Mouse (Mus musculus) CH12F3 (cell line): ENCODE data around the gene Prss40.
"Not testable (repeated sequence)": the region's sequence is repeated elsewhere in the genome, so short reads cannot be mapped to it uniquely, and the experiment has no call there.

Experiments used
- in situ Hi-C: fragments of 300-500 bp; cut with MboI; formaldehyde crosslinking; loops from 2 replicates; pipeline ENCODE4 v1.14.3; 2020; ENCODE audit warnings: low sequenced_read_pairs

The Prss40 gene

DNA sequence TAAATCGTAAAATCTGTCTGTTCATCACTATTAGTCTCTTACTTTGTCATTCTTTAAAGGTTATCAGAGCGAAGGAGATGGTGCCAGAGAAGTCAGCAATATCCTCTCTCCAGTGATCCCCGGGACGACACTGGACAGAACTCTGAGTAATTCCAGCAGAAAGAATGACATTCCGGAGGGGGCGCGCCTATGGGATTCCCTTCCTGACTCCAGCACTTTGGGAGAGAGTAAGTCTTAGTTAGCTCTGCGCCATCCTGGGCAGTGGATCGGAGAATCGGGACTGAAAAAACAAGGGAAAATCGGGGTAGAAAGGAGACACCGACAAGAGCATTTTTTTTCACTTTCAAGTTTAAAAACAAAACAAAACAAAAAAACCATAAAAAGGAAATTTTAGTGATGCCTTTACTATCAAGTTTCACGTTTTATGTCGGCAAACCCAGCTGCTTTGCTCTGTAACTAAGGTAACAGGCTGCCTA lies 24.4 kb downstream of the Prss40 start:
- in situ Hi-C loops, result no loop called here

- in situ Hi-C loops, result not testable (repeated sequence)
These were observed 25.6 kb downstream of the Prss40 start, which contains the start of gene Cfc1 for GRCm38 (mm10) chr1:34535043-34535698. Gene Cfc1, plus strand, starts transcription at chr1:34535648.

DNA sequence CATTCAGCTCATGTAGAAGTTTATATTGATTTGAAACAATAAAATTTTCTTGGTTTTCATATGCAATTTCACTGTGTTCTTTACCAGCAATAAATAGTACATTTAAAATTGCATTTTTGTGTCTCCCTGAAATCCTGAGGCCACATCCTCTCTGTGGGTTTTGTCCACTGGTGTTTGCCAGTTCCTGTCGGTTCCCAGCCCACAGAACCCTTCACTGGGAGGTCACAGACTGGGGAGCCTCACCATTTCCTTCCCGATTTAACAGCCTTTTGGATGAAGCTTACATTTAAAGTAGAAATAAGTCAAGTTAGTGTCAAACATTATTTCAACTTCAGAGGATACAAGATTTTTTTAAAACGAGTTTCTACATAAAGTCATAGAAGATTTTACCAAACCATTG lies 26.2 kb downstream of the Prss40 start:
- in situ Hi-C loops, result not testable (repeated sequence)

- in situ Hi-C loops, result no loop called here
These were observed 37.1 kb downstream of the Prss40 start for GRCm38 (mm10) chr1:34523647-34524046.

DNA sequence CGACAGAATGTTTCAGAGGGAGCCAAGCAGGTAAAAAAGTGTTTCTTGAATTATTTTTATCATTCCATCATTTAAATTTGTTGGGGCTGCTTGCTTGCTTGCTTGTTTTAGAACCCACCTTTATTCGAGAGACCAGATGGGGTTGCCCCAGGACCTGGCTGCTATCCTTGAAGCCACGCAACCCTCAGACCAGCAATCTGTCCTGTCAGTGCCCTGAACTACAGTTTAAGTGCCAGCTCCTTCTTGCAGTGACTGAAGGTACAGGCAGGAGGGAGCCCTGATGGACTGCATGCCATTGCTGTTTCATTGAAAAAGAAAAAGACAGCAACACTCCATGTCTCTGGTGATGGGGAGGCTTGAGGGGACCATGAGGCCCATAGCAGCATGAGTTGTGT lies 37.9 kb downstream of the Prss40 start:
- in situ Hi-C loops, result no loop called here

DNA sequence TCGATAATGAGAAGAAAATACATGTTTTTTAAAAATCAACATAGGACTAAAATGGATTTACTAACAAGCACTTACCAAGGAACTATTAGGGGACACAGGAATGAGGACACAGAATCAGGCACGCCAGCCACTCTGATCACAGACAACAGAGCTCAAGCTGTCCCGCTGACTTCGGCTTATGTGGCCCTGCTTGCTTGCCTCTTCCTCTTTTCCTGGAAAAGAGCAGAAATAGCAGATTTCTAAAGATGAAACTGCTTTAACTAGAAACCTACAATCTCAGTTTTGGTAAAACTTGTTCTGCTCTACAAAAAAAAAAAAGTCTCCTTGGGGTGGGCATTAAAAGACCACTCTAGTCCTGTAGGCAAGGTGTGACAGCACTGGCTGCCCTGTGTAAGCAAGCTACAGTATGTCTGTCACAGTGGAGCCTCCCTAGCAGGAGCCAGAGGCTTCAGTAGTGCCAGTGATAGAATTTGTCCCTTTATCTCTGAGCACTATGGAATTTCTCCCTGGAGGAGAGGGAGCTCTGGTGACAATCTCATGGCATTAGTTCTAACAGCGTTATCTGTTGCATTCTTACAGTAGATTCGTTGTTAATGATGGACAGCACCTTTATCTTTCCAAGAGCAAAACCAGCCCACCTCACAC lies 38.4 kb downstream of the Prss40 start:
- in situ Hi-C loops, result no loop called here

DNA sequence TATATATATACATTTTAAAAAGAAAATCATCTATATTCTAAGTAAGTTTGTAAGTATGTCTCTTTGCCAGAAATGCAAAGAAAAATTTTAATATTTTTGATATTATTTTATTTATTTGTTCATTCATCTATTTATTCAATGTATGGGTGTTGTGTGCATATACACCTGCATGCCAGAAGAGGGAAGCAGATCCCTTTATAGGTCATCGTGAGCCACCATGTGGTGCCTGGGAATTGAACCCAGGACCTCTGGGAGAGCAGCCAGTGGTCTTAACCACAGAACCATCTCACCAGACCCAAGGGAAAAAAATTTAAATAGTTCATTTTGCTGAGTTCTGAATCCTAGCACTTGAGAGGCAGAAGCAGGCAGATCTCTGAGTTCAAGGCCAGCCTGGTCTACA lies 42.5 kb downstream of the Prss40 start:
- in situ Hi-C loops, result loop anchor here (10.0 kb wide), 1 partner anchor 77 kb away; no protein-coding TSS in a partner anchor

GRCm38 (mm10) chr1:34517797-34518196 lies 42.9 kb downstream of the Prss40 start:
- in situ Hi-C loops, result loop anchor here (10.0 kb wide), 1 partner anchor 77 kb away; no protein-coding TSS in a partner anchor

- in situ Hi-C loops, result loop anchor here (10.0 kb wide), 1 partner anchor 78 kb away; no protein-coding TSS in a partner anchor
These were observed 43.4 kb downstream of the Prss40 start for GRCm38 (mm10) chr1:34517297-34517696.

DNA sequence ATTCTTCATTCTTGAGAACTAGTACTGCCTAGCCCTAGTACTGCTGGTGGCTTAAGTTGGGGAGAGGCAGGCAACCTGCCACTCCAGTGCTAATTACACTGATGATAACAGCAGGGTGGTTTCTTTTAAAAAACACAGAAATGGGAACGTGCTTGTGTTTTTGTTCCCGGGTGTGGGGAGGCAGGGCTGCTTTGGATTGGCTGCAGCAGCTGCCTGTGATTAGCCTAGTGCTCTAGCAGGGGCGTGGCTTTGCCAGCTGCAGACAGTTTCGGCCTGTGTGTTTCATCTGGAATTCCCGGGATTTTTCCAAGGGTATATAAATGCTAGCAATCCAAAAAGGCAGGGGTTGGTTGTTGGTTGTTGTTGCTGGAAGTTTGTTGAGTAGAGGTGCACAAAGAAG lies 44.1 kb downstream of the Prss40 start:
- in situ Hi-C loops, result loop anchor here (10.0 kb wide), 1 partner anchor 78 kb away; no protein-coding TSS in a partner anchor

DNA sequence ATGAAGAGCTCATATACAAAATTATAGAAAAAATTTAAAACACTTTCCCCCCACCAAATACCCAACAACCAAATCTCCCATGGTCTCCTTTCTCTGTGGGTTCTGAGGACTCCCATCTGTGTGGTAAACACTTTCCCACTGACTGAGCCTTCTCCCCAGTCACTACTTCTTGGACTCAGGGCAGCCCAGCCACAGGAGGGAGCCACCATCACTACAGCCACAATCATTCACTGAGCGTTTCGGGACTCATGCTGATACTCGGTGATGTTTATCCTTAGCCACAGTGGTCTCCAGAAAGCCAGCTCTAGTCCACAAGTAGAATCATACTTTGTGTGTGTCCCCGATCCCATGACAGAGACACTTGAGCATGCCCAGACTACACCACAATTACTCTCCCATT lies 47.7 kb downstream of the Prss40 start:
- in situ Hi-C loops, result loop anchor here (10.0 kb wide), 1 partner anchor 82 kb away; no protein-coding TSS in a partner anchor

GRCm38 (mm10) chr1:34511027-34511426 lies 49.7 kb downstream of the Prss40 start:
- in situ Hi-C loops, result loop anchor here (10.0 kb wide), 1 partner anchor 84 kb away; no protein-coding TSS in a partner anchor

DNA sequence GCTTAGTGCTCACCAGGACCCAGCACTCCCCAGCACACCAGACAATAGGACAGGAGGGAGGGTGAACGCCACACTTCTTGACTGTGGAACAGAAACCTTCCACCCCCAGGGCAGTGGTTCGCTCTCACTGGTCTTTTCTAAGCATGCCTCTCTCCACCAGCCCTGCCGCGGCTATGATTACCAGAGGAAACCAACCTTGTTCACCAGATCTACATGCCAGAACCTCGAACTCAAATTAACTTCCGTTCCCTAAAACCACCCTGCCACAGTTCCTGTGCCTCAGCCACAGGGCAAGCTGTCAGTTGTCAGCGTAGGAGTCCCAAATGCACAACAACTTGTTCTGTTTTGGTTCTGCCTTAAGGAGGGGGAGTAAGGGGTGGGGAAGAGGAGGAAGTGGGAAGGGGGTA lies 50.2 kb downstream of the Prss40 start:
- in situ Hi-C loops, result loop anchor here (10.0 kb wide), 1 partner anchor 84 kb away; no protein-coding TSS in a partner anchor

- in situ Hi-C loops, result no loop called here
These were observed 52.8 kb downstream of the Prss40 start for GRCm38 (mm10) chr1:34507986-34508385.

DNA sequence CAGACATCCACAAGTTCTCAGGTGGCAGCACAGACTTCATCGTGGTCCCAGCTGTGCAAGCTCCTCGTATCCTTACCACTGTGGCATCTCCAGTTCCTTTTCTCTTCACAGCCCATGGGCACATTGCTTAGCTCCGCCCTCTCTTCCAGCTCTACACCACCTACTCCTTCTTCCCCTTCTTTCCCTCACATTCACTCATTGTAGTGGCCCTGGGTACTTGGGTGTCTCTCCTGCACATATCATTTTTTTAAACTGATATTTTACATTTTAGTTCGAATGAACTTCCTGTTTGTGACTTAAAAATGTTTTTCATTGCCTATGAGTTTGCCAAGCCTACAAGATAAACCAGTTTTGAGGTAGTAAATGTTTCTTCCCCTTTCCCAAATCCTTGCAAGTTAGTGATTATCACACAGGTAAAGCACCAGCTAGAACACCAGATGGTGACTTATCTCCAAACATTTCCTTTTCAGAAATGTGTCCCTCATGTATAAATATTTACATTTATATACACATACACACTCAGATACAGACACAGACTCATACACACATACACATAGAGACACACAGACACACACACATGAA lies 54.7 kb downstream of the Prss40 start:
- in situ Hi-C loops, result no loop called here

DNA sequence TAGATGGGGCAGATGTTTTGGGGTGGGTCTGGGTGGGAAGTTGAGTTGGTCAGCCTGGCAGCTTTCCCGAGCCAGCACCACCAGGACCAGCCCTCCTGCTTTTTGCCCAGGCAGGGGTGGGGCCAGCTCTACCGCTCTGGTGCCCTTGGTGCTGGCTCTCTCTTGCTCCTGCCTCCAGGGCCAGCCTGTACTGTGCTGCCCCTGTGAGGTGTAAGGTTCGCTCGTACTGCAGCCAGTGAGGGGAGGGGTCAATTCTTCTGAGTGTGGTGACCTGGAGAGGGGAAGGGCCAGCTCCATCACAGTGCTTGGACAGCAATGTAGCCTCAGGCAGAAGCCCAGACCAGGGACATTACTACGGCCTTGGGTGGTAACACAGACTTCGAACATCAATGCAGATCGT lies 55.4 kb downstream of the Prss40 start:
- in situ Hi-C loops, result no loop called here

DNA sequence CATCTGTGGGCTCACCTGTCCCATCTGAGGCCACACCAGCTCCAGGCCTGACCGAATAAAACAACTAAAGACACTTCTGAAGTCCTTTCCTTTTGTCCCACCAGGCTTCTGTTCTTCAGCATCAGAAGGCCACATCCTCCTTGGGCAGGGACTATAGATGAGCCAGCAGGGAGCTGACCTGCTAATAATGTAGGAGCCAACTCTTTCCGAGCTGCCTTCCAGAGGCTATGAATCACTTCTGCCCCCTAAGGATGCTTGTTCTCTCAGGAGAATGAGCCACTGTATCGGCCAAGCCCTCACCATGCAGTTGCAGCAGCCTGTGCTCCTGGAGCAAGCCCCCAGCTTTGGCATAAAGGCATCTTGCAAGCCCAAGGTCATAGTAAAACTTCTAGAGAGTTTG lies 57.8 kb downstream of the Prss40 start:
- in situ Hi-C loops, result no loop called here
